ENCODE assay signal across 29 mouse cellular contexts in genomic region chr13:33921041-33921440, GRCm38 (mm10). TPM values are rescaled to one million over a fixed set of nuclear protein-coding genes. Genes with fewer than 3 reads are reported as not detected.
DNase-seq lines count a peak whose midpoint lies in the region; ATAC-seq and TF ChIP-seq lines count a peak whose summit lies in the region.
"Had no signal": no experiment of that assay in that cellular context is flagged by ENCODE, and none has a peak within 500 bp of the region (broad histone marks: within the 10 kb centered on the region; RNA-seq: fewer than 3 reads in every experiment).

No protein-coding gene starts in this region.

- H3K36me3 ChIP-seq in E14TG2a.4 (ENCODE audit: insufficient read depth, low read length): peaks cover 55% of the 10 kb centered on the region
- H3K36me3 ChIP-seq in ES-Bruce4 (ENCODE audit: control insufficient read depth, insufficient read depth, low read length, poor library complexity, severe bottlenecking): peaks cover 17% of the 10 kb centered on the region
- peaks cover 76% of the 10 kb centered on the region for H3K36me3 ChIP-seq in intestine, postnatal 0 days (ENCODE audit: control insufficient read depth, insufficient read depth)
- H3K36me3 ChIP-seq in kidney, adult 2 months (ENCODE audit: control insufficient read depth, insufficient read depth, low read length): peaks cover 3% of the 10 kb centered on the region

- DNase-seq in R1 (ENCODE audit: low read depth, low spot score): peak; percentile 99
- DNase-seq in kidney, adult 2 months: no peak
- DNase-seq in right cerebral cortex, postnatal 14 days: no peak
- no peak for DNase-seq in urinary bladder, adult 2 months (ENCODE audit: low spot score)
- DNase-seq in layer of hippocampus, adult 9-11 months: no peak
- DNase-seq: adrenal gland, adult 8-10 months; adrenal gland, postnatal 25 days; cerebellum, adult 11-12 months; cerebellum, adult 8-10 months; cerebellum, postnatal 14 days; forebrain, postnatal 0 days; gastrocnemius, adult 2 months; gastrocnemius, postnatal 14 days; heart, adult 18-20 months; heart, postnatal 10 days; heart, postnatal 4 days; kidney, adult 18-20 months had no signal

- 91% methylated on average over 6 of the region's 6 CpGs for WGBS in intestine, postnatal 0 days
- WGBS in kidney, adult 2 months: 97% methylated on average over 6 of the region's 6 CpGs

- H3K4me3 ChIP-seq in E14TG2a.4 (replicated peaks; ENCODE audit: low read length): peak overlapping the region; percentile 77
- no peak overlapping the region for H3K4me3 ChIP-seq in ES-Bruce4 (ENCODE audit: low read depth, low read length)
- H3K4me3 ChIP-seq in intestine, postnatal 0 days (ENCODE audit: low read depth, low read length): no peak overlapping the region
- H3K4me3 ChIP-seq in kidney, adult 2 months (ENCODE audit: insufficient read depth, low read depth, low read length): no peak overlapping the region
- H3K4me3 ChIP-seq: forebrain, embryonic 10.5 days; gastrocnemius, adult 2 months; heart, embryonic 12.5 days; heart, embryonic 15.5 days had no signal

- H3K9ac ChIP-seq in ES-Bruce4 (ENCODE audit: low read depth, poor library complexity, severe bottlenecking): peak overlapping the region; percentile 85
- no peak overlapping the region for H3K9ac ChIP-seq in intestine, postnatal 0 days (ENCODE audit: low read depth, low read length)
- H3K9ac ChIP-seq: forebrain, postnatal 0 days; heart, embryonic 12.5 days; heart, embryonic 15.5 days had no signal

- H3K4me1 ChIP-seq in E14TG2a.4 (replicated peaks; ENCODE audit: low read depth, low read length) (peaks cover 30% of the 10 kb centered on the region), ES-Bruce4 (ENCODE audit: control insufficient read depth, insufficient read depth, low read length) (no peaks in the 10 kb centered on the region)
- no peaks in the 10 kb centered on the region for H3K4me1 ChIP-seq in intestine, postnatal 0 days (replicated peaks; ENCODE audit: control insufficient read depth, insufficient read depth, low read length)
- H3K4me1 ChIP-seq in kidney, adult 2 months (ENCODE audit: control insufficient read depth, insufficient read depth, low read length): no peaks in the 10 kb centered on the region
- H3K4me1 ChIP-seq: forebrain, embryonic 10.5 days; heart, embryonic 12.5 days; heart, embryonic 15.5 days had no signal

- ATAC-seq in intestine, postnatal 0 days: peak; percentile 14; the same call in 1 of the 2 replicates
- ATAC-seq: activated CD4-positive, CD25-positive, alpha-beta regulatory T cell, adult 4 months; CD4-positive, CD25-positive, alpha-beta regulatory T cell, adult 4 months; forebrain, embryonic 14.5 days; forebrain, postnatal 0 days; hindbrain, embryonic 16.5 days had no signal

- TF ChIP-seq POLR2A in ES-Bruce4 (IDR thresholded peaks at IDR 0.05; ENCODE audit: insufficient read depth, low read length): peak; percentile 13
- no peak for TF ChIP-seq POLR2A in kidney, adult 2 months (IDR thresholded peaks at IDR 0.05; ENCODE audit: low read depth, low read length)

- H3K27me3 ChIP-seq in E14TG2a.4 (ENCODE audit: insufficient read depth, low read length) (no peaks in the 10 kb centered on the region), ES-Bruce4 (ENCODE audit: control insufficient read depth, insufficient read depth, low read length, poor library complexity, severe bottlenecking) (no peaks in the 10 kb centered on the region)
- H3K27me3 ChIP-seq in intestine, postnatal 0 days (replicated peaks; ENCODE audit: control insufficient read depth, insufficient read depth, low read length): no peaks in the 10 kb centered on the region
- no peaks in the 10 kb centered on the region for H3K27me3 ChIP-seq in kidney, adult 2 months (replicated peaks; ENCODE audit: control insufficient read depth, insufficient read depth, low read length)
- H3K27me3 ChIP-seq: heart, embryonic 12.5 days; heart, embryonic 15.5 days had no signal

- H3K9me3 ChIP-seq in E14TG2a.4 (ENCODE audit: low read length): no peaks in the 10 kb centered on the region
- H3K9me3 ChIP-seq in ES-Bruce4 (replicated peaks; ENCODE audit: control insufficient read depth, insufficient read depth, low read length, poor library complexity, severe bottlenecking): no peaks in the 10 kb centered on the region
- H3K9me3 ChIP-seq in intestine, postnatal 0 days (ENCODE audit: control insufficient read depth): no peaks in the 10 kb centered on the region
- H3K9me3 ChIP-seq: forebrain, embryonic 10.5 days; heart, embryonic 12.5 days; heart, embryonic 15.5 days had no signal

- peak; percentile 86 for TF ChIP-seq EP300 in ES-Bruce4 (IDR thresholded peaks at IDR 0.05; ENCODE audit: insufficient read depth, low read depth, low read length)

- H3K4me2 ChIP-seq in intestine, postnatal 0 days (replicated peaks; ENCODE audit: low read depth): no peak overlapping the region
- H3K4me2 ChIP-seq: heart, embryonic 12.5 days; heart, embryonic 15.5 days had no signal

- no peak for TF ChIP-seq CTCF in E14TG2a.4 (conservative IDR thresholded peaks at IDR 0.05; ENCODE audit: low read length)
- no peak for TF ChIP-seq CTCF in ES-Bruce4 (IDR thresholded peaks at IDR 0.05; ENCODE audit: low read depth, low read length)
- TF ChIP-seq CTCF in intestine, postnatal 0 days (IDR thresholded peaks at IDR 0.05; ENCODE audit: low read depth): no peak
- TF ChIP-seq CTCF in kidney, adult 2 months (conservative IDR thresholded peaks at IDR 0.05; ENCODE audit: insufficient read depth, insufficient read length, low read depth, low read length): no peak

- H3K27ac ChIP-seq in ES-Bruce4 (ENCODE audit: insufficient read depth, low read length): peak overlapping the region; percentile 87
- H3K27ac ChIP-seq in intestine, postnatal 0 days (ENCODE audit: low read depth, low read length): no peak overlapping the region
- H3K27ac ChIP-seq in kidney, adult 2 months (ENCODE audit: insufficient read depth, low read depth, low read length): no peak overlapping the region
- H3K27ac ChIP-seq: forebrain, embryonic 10.5 days; gastrocnemius, adult 2 months; heart, embryonic 15.5 days had no signal

RNA-seq across cellular contexts. Expression of gene Serpinb6c, which starts 15.5 kb away (rescaled TPM):
- 9.5 and 12.4 TPM in 2 replicates for polyA plus RNA-seq in ES-Bruce4 (2011; ENCODE audit: insufficient read depth, insufficient read length, low read depth, missing spikeins)
- polyA plus RNA-seq in intestine, postnatal 0 days (2015; fragmentation: Nextera tagmentation; extraction: Ambion mirVana): 0.09 TPM in 1 of 2 replicates, not detected in the other
- polyA plus RNA-seq in kidney, adult 2 months (2012; rRNA removed): 0.11 TPM in 1 of 2 replicates, not detected in the other
- 0.45 and 0.52 TPM in 2 replicates for polyA plus RNA-seq in urinary bladder, adult 2 months (2012; rRNA removed)
- polyA plus RNA-seq: activated CD4-positive, CD25-positive, alpha-beta regulatory T cell, adult 4 months; embryonic facial prominence, embryonic 11.5 days; forebrain, embryonic 10.5 days; heart, embryonic 12.5 days; heart, embryonic 15.5 days; hindbrain, embryonic 11.5 days had no signal

RNA-seq across cellular contexts. Expression of gene Nqo2, which starts 43.4 kb away (rescaled TPM):
- 16.3 and 20.9 TPM in 2 replicates for polyA plus RNA-seq in ES-Bruce4 (2011; ENCODE audit: insufficient read depth, insufficient read length, low read depth, missing spikeins)
- polyA plus RNA-seq in intestine, postnatal 0 days (2015; fragmentation: Nextera tagmentation; extraction: Ambion mirVana): 27.5 and 28.0 TPM in 2 replicates
- polyA plus RNA-seq in kidney, adult 2 months (2012; rRNA removed): 14.6 and 21.2 TPM in 2 replicates
- polyA plus RNA-seq in urinary bladder, adult 2 months (2012; rRNA removed): 19.5 and 21.3 TPM in 2 replicates
